Mouse (Mus musculus) CH12.LX (cell line): Measurements from ENCODE around the gene Gnai2.

Experiments used
- CHD2 ChIP-seq: IDR thresholded peaks from 2 replicates; pipeline ENCODE4 v1.6.1; 2011; ENCODE audit warnings: low read length, improper control_type of control experiment
- CTCF ChIP-seq, 2 experiments: IDR thresholded peaks in 1 of 2; conservative IDR thresholded peaks in 1 of 2; 2 replicates each; pipeline ENCODE4 v1.5.1; 2011 to 2012; ENCODE audit warnings: low read depth in 2 of 2, low read length in 2 of 2, improper control_type of control experiment in 1 of 2, inconsistent platforms in 1 of 2, mild to moderate bottlenecking in 1 of 2, moderate library complexity in 1 of 2
- GABPA ChIP-seq: IDR thresholded peaks from 2 replicates; pipeline ENCODE4 v1.6.1; 2012; ENCODE audit warnings: low read depth, low read length, improper control_type of control experiment, inconsistent platforms; ENCODE audit not compliant: insufficient replicate concordance
- HCFC1 ChIP-seq: IDR thresholded peaks from 2 replicates; pipeline ENCODE4 v1.6.1; 2012; ENCODE audit warnings: low read depth, mild to moderate bottlenecking, inconsistent platforms, low read length, improper control_type of control experiment
- MAX ChIP-seq: IDR thresholded peaks from 2 replicates; pipeline ENCODE4 v1.6.1; 2011; ENCODE audit warnings: low read length, improper control_type of control experiment
- MAZ ChIP-seq: IDR thresholded peaks from 2 replicates; pipeline ENCODE4 v1.6.1; 2012; ENCODE audit warnings: low read depth, mild to moderate bottlenecking, inconsistent platforms, low read length, improper control_type of control experiment, moderate library complexity
- MYC ChIP-seq: IDR thresholded peaks from 2 replicates; pipeline ENCODE4 v1.6.1; 2011; ENCODE audit warnings: low read depth, mild to moderate bottlenecking, improper control_type of control experiment, low read length
- PAX5 ChIP-seq: IDR thresholded peaks from 2 replicates; pipeline ENCODE4 v1.6.1; 2012; ENCODE audit warnings: low read length, inconsistent platforms, mixed read lengths
- POLR2A ChIP-seq: IDR thresholded peaks from 2 replicates; pipeline ENCODE4 v1.6.1; 2011; ENCODE audit warnings: low read depth, mild to moderate bottlenecking, improper control_type of control experiment, low read length
- POLR2AphosphoS2 ChIP-seq: IDR thresholded peaks from 2 replicates; pipeline ENCODE4 v1.6.1; 2011; ENCODE audit warnings: low read depth, low read length, improper control_type of control experiment
- RAD21 ChIP-seq: IDR thresholded peaks from 2 replicates; pipeline ENCODE4 v1.6.1; 2011; ENCODE audit warnings: low read depth, mild to moderate bottlenecking, low read length, improper control_type of control experiment, moderate library complexity
- USF1 ChIP-seq: IDR thresholded peaks from 2 replicates; pipeline ENCODE4 v1.6.1; 2014; ENCODE audit warnings: low read depth, mild to moderate bottlenecking, inconsistent platforms, low read length, improper control_type of control experiment
- USF2 ChIP-seq: conservative IDR thresholded peaks from 2 replicates; pipeline ENCODE4 v1.6.1; 2011; ENCODE audit warnings: low read depth, low read length, improper control_type of control experiment
- ZNF384 ChIP-seq: IDR thresholded peaks from 2 replicates; pipeline ENCODE4 v1.6.1; 2012; ENCODE audit warnings: low read depth, low read length, improper control_type of control experiment, inconsistent platforms

GRCm38 (mm10) chr9:107648767-107649166 is 13.6 kb upstream of the Gnai2 start:
- no peak for TF ChIP-seq MAZ
- TF ChIP-seq CTCF (conservative IDR thresholded peaks at IDR 0.05 in 1 of 2, IDR thresholded peaks at IDR 0.05 in 1 of 2; ENCODE audit: low read depth in 2 of 2, low read length in 2 of 2): no peak
- no peak for TF ChIP-seq CHD2
- no peak for TF ChIP-seq MAX
- TF ChIP-seq PAX5: no peak
- TF ChIP-seq MYC: no peak
- no peak for TF ChIP-seq HCFC1
- TF ChIP-seq GABPA: no peak
- no peak for TF ChIP-seq POLR2A
- no peak for TF ChIP-seq RAD21
- no peak for TF ChIP-seq USF2
- TF ChIP-seq ZNF384: no peak
- no peak for TF ChIP-seq USF1
- no peak for TF ChIP-seq POLR2AphosphoS2
